Mouse (Mus musculus) thymus, adult 2 months (tissue): ENCODE data around the gene Slk.

Experiments
- CTCF ChIP-seq: fragments of 200-500 bp; IDR thresholded peaks from 2 replicates; pipeline ENCODE4 v1.5.1; 2012; ENCODE audit warnings: mild to moderate bottlenecking, control low read depth, low read length, moderate library complexity, borderline replicate concordance; ENCODE audit not compliant: control insufficient read depth, poor library complexity, insufficient read depth; ENCODE audit errors: extremely low read depth
- POLR2A ChIP-seq: fragments of 200-500 bp; IDR thresholded peaks from 2 replicates; pipeline ENCODE4 v1.6.1; 2012; ENCODE audit warnings: mild to moderate bottlenecking, low read length, control low read depth, moderate library complexity; ENCODE audit not compliant: control insufficient read depth, poor library complexity, insufficient read depth; ENCODE audit errors: extremely low read depth

DNA sequence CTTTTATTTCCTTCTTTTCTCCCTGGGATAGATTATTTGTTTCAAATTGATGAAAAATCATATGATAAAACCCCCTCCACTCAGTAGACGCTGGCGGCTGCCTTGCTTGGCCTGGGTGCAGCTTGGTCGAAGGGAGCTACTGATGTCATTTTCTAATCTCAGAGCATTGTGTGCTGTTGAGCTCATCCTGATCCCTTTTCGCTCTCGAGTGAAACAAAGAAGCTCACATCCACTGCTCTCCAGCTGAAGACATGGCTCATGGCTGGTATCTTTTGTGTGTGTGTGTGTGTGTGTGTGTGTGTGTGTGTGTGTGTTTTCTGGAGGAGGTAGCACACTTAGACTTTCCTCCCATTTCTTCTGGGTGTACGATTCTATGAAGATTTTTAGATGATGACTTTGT lies 66.1 kb downstream of the Slk start:
- TF ChIP-seq CTCF: no peak
- no peak for TF ChIP-seq POLR2A
